Mouse (Mus musculus) adrenal gland, postnatal 36 days (tissue): ENCODE data around the gene Il2ra. TPM values are rescaled to one million over a fixed set of nuclear protein-coding genes. Genes with fewer than 3 reads are reported as not detected.
"Not testable (repeated sequence)": the region's sequence is repeated elsewhere in the genome, so short reads cannot be mapped to it uniquely, and the experiment has no call there.

Source experiments
- DNase-seq, 2 experiments: peaks; one replicate each; pipeline ENCODE4 v3.0.0; 2021; ENCODE audit warnings: mixed read lengths in 1 of 2
- long read RNA-seq, 2 experiments: library from polyadenylated mRNA; stranded (forward); transcript quantifications; one replicate each; pipeline ENCODE4 v2.0.0; 2021; ENCODE audit warnings: borderline sequencing depth in 2 of 2
- total RNA-seq, 2 experiments: library from RNA; stranded (reverse); gene quantifications; 2 replicates each; pipeline ENCODE4 v1.2.3; 2021

Gene Il2ra
- total RNA-seq: under 1 TPM; 0.20 to 0.30 TPM
- long read RNA-seq, experiment 1: 0 reads
- long read RNA-seq, experiment 2: 0 reads

GRCm38 (mm10) chr2:11642451-11642941 is at the start of gene Il2ra:
TSS of gene Il2ra (plus strand) at chr2:11642807.
- DNase-seq: no peak

DNA sequence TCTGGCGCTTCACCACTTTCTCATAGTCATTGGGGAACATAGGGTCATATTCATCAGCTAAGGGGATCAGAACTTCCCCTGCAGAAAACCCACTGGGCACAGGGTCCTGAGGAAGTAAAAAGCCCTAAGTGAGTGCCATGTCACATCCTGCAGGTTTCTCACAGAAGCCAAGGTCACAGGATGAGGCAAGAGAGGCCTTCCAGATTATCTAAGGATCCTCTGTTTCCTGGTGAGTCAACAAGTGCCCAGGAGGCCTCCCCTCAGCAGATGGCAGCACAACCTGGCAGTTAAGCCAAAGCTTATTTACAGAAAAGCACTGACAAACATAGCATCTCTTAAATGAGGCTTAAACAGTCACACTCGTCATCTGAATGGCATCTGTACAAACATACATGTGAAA is 45.9 kb upstream of the Il2ra start:
- peak; percentile 15 to 27 for DNase-seq

GRCm38 (mm10) chr2:11597906-11598305 is 44.7 kb upstream of the Il2ra start:
- no peak for DNase-seq

GRCm38 (mm10) chr2:11601795-11602194 is 40.8 kb upstream of the Il2ra start:
- DNase-seq: no peak

- peak; percentile 96 to 97 for DNase-seq
These were observed 39.8 kb upstream of the Il2ra start for GRCm38 (mm10) chr2:11602506-11603489.

DNA sequence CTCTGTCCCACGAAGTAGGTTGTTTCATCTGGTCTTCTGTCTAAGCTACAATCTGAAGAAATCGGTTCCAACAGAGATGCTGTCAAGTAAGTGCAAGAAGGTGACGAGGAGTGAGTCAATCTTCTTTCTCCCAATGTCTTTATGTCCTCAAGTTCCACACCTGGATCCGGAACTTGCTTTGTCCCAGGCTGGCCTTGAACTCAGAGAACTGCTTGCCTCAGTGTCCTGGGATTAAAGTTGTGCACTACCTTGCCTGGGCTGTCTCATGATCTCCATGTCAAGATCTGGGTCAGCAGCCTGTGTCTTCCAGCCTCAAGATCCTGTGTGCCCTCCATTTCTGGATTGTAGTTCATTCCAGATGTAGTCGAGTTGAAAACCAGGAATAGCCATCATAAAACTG is 38.6 kb upstream of the Il2ra start, which contains the start of gene Rbm17:
TSS of gene Rbm17 (minus strand) at position 101 of the 400 bp plus-strand sequence.
- no peak for DNase-seq

GRCm38 (mm10) chr2:11604911-11605310 is 37.7 kb upstream of the Il2ra start:
- no peak for DNase-seq

DNA sequence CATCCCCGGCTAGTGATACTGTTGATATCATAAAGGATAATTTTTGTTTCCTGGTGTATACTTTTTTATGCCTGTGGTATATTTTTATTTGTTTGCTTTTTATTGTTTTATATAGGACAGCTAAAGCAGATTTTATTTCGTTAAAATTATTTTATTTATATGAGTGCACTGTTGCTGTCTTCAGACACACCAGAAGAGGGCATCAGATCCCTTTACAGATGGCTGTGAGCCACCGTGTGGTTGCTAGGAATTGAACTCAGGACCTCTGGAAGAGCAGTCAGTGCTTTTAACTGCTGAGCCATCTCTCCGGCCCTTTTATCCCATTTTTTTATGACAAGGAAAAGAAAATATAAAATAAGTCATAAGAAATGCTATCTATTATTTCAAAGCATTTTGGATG is 35.9 kb upstream of the Il2ra start:
- not testable (repeated sequence) for DNase-seq

DNA sequence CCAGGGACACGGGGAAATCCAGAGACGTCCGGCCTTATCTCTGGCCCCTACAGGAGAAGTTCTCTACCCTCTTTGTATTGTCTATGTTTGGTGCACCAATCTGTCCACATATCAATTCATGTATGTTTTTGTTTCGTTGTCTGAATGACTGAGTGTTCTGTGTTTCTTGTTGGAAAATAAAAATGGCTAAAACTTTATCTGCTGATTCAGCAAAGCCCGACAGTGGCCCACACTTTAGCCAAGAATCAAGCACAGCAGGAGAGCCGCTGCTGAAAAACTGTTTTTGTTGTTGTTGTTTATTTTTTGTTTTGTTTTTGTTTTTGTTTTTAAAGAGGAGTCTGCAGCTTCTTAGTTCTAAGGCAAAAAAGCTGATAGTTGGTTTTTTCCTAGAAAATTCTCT is 29.7 kb upstream of the Il2ra start:
- DNase-seq: not testable (repeated sequence)

GRCm38 (mm10) chr2:11616846-11617245 is 25.8 kb upstream of the Il2ra start:
- no peak for DNase-seq

DNA sequence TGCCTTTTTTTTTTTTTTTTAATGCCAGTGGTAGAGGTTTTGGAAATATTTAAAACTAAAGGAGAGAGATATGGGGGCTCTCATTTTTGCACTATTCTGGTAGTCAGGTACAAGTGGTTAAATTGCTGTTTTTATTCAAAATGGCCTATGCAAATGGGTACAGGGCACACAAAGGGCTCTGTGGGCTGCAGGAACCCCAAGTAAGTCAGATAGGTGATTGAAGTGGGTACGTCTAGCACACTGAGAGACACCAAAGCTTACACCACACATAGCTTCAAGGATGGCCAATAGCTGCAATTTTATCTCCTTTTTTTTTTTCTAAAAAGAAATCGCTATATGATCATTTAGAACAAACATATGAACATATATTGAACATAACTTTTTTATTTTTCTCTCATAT is 23.0 kb upstream of the Il2ra start:
- DNase-seq: no peak

GRCm38 (mm10) chr2:11623173-11623572 is 19.4 kb upstream of the Il2ra start:
- DNase-seq: no peak

DNA sequence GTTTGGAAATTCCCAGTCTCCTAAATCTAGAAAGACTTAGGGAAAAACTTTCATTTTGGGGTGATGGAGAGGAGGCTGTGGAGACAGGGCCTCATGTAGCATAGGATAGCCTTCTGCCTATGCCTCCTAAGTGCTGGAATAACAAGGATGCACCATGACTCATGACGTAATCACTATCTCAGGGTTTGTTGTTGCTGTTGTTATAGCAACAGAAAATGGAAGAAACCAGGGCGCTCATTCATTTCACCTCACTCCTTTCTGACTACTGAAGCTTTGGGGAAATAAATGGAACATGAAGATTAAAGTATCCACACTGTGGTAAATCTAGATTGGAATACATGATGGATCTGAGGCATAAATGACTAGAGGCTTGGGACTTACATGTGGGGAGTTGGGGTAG is 18.9 kb upstream of the Il2ra start:
- DNase-seq: no peak

- no peak for DNase-seq
These were observed 16.7 kb upstream of the Il2ra start, which contains the start of gene Gm17490 for GRCm38 (mm10) chr2:11625890-11626289. TSS of gene Gm17490 (minus strand) at chr2:11626264.

DNA sequence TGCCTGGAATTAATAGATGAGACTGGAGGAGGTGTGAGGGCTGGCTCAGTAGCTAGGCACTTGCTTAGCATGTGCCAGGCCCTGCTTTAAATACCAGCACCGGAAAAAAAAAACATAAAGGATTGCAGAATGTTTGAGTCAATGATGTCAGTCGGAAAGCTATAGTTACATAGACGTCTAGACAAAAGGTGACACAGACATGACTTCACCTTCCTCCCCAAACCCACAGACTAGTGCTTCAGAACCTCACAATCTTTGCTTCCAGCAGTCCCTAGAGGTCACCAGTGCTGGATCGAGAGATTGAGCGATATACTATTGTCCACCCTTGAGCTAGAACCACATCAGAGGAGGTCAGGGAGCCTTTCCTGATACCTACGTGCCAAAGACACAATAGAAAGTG is 7.6 kb upstream of the Il2ra start:
- DNase-seq: no peak

DNA sequence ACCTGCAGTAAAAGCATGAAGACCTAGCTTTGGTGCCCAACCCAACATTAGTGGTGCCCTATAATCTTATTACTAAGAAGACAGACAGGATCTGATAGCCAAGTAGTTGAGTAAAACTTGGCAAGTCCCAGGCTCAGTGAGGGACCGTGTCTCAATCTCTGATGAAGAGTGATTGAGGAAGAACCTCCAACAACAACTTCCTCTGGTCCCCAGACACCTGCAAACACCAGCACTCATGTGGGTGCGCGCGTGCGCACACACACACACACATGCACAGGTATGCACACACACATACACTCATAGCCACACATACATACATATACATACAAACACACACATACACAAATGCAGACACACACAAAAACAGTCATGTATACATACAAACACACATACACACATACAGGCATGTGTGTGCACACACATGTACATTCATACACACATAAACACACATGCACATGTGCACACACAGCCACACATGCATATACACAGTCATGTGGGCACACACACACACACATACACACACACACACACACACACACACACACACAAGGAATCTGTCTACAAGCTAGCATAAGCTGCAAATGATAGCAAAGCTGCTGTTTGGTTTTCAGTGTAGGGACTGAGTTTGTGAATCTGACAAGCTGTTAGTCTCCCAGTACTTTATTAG is 7.0 kb upstream of the Il2ra start:
- no peak for DNase-seq

DNA sequence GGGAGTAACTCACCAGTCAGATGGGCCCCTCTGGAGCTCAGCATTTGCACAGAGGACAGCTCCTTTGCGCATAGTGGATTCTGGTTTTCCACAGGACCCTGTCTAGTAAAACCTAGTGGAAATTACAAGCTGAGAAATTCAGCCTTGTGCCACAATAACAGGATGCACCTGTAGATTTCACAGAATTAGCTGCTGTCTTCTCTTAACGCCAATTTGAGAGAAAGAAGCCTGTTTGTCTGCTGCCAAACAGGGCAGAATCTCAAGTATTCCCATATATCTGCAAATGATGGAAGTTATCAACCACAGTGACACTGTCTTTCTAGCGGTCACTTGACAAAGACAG is 6.5 kb upstream of the Il2ra start:
- DNase-seq: no peak

GRCm38 (mm10) chr2:11637115-11637514 is 5.5 kb upstream of the Il2ra start:
- DNase-seq: no peak

DNA sequence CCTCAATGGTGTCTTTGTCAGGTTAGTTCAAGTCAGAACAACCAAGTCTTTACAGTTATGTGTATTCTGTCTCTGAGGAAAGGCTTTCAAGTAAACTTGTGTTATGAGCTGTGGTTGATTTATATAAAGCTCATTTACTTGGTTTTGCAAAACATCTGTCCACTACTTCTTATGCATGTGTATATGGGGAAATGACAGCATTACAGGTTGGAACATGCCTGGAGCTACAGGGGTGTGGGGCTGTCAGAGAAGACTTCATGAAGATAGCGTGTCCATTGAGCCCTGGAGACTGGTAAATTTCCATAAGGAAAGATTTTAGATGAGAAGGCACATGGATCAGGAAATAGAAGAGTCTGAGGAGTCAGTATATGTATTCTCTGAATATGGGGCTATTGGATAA is 1.4 kb downstream of the Il2ra start:
- no peak for DNase-seq

GRCm38 (mm10) chr2:11645297-11645696 is 2.7 kb downstream of the Il2ra start:
- DNase-seq: no peak

DNA sequence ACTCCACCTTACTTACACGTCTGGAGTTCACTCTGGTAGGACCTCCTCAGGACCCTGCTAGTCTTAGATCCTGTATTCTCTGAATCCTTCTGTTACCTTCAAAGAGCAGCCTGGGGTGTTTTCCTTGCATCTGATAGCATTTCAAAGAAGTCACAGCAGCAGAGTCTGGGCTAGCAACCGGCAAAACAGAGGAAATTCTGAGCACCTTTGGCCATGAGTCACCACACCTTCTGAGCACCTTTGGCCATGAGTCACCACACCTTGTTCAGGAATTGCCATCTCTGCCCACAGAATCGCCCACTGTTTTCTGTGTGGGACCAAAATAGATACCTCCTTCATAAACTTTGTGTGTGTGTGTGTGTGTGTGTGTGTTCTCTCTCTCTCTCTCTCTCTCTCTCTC is 8.9 kb downstream of the Il2ra start:
- no peak for DNase-seq

- DNase-seq: no peak
These were observed 9.6 kb downstream of the Il2ra start for GRCm38 (mm10) chr2:11652196-11652595.

DNA sequence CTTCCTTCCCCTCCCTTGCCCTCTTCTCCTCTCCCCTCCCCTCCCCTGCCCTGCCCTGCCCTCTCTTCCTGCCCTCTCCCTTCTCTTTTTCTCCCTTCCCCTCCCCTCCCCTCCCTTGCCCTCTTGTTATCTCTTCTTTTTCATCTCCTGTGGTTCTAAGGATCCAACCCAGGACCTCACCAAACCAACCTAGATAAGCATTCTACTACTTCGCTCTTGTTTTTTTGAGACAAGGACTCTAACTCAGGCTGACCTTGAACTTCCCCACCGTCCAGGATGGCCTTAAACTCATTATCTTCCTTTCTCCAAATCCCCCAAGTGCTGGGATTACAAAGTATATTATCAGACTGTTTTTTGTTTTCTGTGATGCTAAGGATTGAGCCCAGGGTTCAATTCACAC is 10.2 kb downstream of the Il2ra start:
- DNase-seq: no peak
